Mouse (Mus musculus) bone marrow, adult 2 months (tissue): ENCODE results near the gene Dock8. TPM values are rescaled to one million over a fixed set of nuclear protein-coding genes. Genes with fewer than 3 reads are reported as not detected.
A peak's percentile ranks its signal among the peaks of the same experiment; 100 is the strongest.

Source experiments
- H3K27ac ChIP-seq: fragments of 200-500 bp; 2 replicates; pipeline ENCODE4 v1.5.1; 2012; ENCODE audit warnings: low read depth, mild to moderate bottlenecking, control low read depth, inconsistent platforms, low read length; ENCODE audit not compliant: control insufficient read depth, poor library complexity, insufficient read depth
- H3K4me1 ChIP-seq: fragments of 200-500 bp; 2 replicates; pipeline ENCODE4 v1.6.1; 2011; ENCODE audit warnings: low read length; ENCODE audit not compliant: control insufficient read depth, insufficient read depth
- H3K4me3 ChIP-seq: fragments of 200-500 bp; replicated peaks from 2 replicates; pipeline ENCODE3; 2011; ENCODE audit warnings: mild to moderate bottlenecking, low read depth, low read length, control low read depth; ENCODE audit not compliant: control insufficient read depth
- CTCF ChIP-seq: fragments of 200-500 bp; IDR thresholded peaks from 2 replicates; pipeline ENCODE4 v1.5.1; 2011; ENCODE audit warnings: low read length, control low read depth; ENCODE audit not compliant: control insufficient read depth, insufficient read depth
- POLR2A ChIP-seq: fragments of 200-500 bp; IDR thresholded peaks from 2 replicates; pipeline ENCODE4 v1.6.1; 2011; ENCODE audit warnings: low read depth, mild to moderate bottlenecking, control low read depth, low read length, borderline replicate concordance; ENCODE audit not compliant: control insufficient read depth
- WGBS: fragments of 180-500 bp; shearing (Covaris S2); methylation state at CpG from one replicate; pipeline ENCODE4 v1.1.7; 2018; 5-methylcytosine and 5-hydroxymethylcytosine counted together
- polyA plus RNA-seq: library from polyadenylated mRNA; stranded (reverse); fragments of >200 nt; gene quantifications from 2 replicates; pipeline ENCODE4 v1.2.4, GENCODE M21; 2011; ENCODE audit warnings: low replicate concordance; ENCODE audit not compliant: missing spikeins, insufficient read depth, insufficient read length

The Dock8 gene
- polyA plus RNA-seq, 1 experiment = 40.8 TPM

- Histone ChIP-seq H3K4me3 (no peak overlapping the region), H3K4me1 (peaks cover 11% of the 10 kb centered on the region; the same call in 1 of the 2 replicates), H3K27ac (peak overlapping the region; percentile 27)
- WGBS = 20% methylated on average over 7 of the region's 7 CpGs
- no peak for TF ChIP-seq POLR2A
- no peak for TF ChIP-seq CTCF
Measured at GRCm38 (mm10) chr19:24990138-24990822, 9.1 kb upstream of the Dock8 start.

- no peak overlapping the region for H3K27ac ChIP-seq
- peaks cover 7% of the 10 kb centered on the region; the same call in 1 of the 2 replicates for H3K4me1 ChIP-seq
- WGBS = 64% methylated on average over 6 of the region's 6 CpGs
- no peak overlapping the region for H3K4me3 ChIP-seq
- TF ChIP-seq CTCF = no peak
- no peak for TF ChIP-seq POLR2A
Measured at GRCm38 (mm10) chr19:24993526-24993925, 5.8 kb upstream of the Dock8 start.

DNA sequence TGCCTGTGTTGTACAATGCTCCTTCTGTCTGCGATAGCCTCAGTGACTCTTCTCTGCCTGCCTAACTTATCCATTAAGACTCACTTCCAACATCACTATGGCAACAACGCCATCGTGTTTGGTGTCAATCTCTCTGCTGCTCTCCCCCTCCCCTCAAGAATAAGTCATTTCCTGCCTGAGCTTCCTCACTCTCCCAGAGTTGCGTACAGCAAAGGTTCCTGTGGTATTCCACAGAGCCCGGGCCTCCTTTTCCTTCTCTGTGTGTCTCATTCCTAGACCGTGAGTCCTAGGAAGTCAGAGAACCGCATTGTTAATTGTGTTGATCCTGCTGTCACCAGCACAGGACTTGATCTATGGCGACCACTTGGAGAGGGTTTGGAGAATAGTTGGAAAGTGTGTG, 4.4 kb upstream of the Dock8 start:
- no peak overlapping the region for H3K27ac ChIP-seq

GRCm38 (mm10) chr19:24996815-24997704, 2.3 kb upstream of the Dock8 start:
- Histone ChIP-seq H3K27ac (peak overlapping the region; percentile 52; the same call in 1 of the 2 replicates), H3K4me1 (peaks cover 4% of the 10 kb centered on the region; the same call in 1 of the 2 replicates), H3K4me3 (no peak overlapping the region)
- 35% methylated on average over 12 of the region's 12 CpGs for WGBS
- TF ChIP-seq POLR2A (no peak), CTCF (no peak)

More for the DNA sequence above, 4.4 kb upstream of the Dock8 start:
- TF ChIP-seq CTCF = no peak
- no peak for TF ChIP-seq POLR2A
- Histone ChIP-seq H3K4me3 (no peak overlapping the region), H3K4me1 (peaks cover 7% of the 10 kb centered on the region; the same call in 1 of the 2 replicates)
- 17% methylated on average over 8 of the region's 8 CpGs for WGBS

- 3% methylated on average over 5 of the region's 5 CpGs for whole genome bisulfite sequencing
- Histone ChIP-seq H3K4me3 (no peak overlapping the region), H3K27ac (peak overlapping the region; percentile 38; the same call in 1 of the 2 replicates), H3K4me1 (peaks cover 4% of the 10 kb centered on the region; the same call in 1 of the 2 replicates)
- TF ChIP-seq CTCF (no peak), POLR2A (no peak)
Measured at GRCm38 (mm10) chr19:24998561-24998960, 773 bp upstream of the Dock8 start.

GRCm38 (mm10) chr19:25000153-25000552, 819 bp downstream of the Dock8 start:
- TF ChIP-seq POLR2A = no peak
- no peak for TF ChIP-seq CTCF
- Histone ChIP-seq H3K4me3 (peak overlapping the region; percentile 91), H3K4me1 (peaks cover 1% of the 10 kb centered on the region; the same call in 1 of the 2 replicates), H3K27ac (peak overlapping the region; percentile 99; the same call in 1 of the 2 replicates)
- 5% methylated on average over 9 of the region's 9 CpGs for WGBS

- H3K4me3 ChIP-seq = peak overlapping the region; percentile 57
- H3K4me1 ChIP-seq = peaks cover 5% of the 10 kb centered on the region
- WGBS = 30% methylated on average over 6 of the region's 6 CpGs
- H3K27ac ChIP-seq = peak overlapping the region; percentile 14; the same call in 1 of the 2 replicates
- no peak for TF ChIP-seq CTCF
- no peak for TF ChIP-seq POLR2A
Measured at GRCm38 (mm10) chr19:25002032-25002431, 2.7 kb downstream of the Dock8 start.

DNA sequence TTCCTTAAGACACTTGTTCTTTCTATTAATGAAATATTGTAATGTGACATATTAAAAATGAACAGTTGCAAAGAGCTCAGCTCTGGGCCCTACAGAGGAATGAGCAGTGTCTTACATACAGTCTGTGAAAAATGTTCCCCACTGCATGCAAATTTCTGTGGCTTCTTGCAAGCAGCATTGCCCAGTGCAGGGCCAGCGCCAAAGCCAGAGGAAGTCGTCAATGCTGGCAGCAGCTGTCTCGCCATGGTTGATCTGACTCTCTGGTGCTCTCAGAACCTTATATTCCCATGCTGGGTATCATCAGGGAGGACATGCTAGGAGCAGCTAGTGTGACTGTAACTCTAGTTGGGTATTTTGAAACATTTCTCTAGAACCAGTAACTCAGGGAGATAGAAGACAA, 3.5 kb downstream of the Dock8 start:
- H3K4me1 ChIP-seq = peaks cover 5% of the 10 kb centered on the region
- WGBS = 9% methylated on average over 3 of the region's 3 CpGs
- TF ChIP-seq POLR2A = no peak
- no peak for TF ChIP-seq CTCF
- no peak overlapping the region for H3K4me3 ChIP-seq
- peak overlapping the region; percentile 8; the same call in 1 of the 2 replicates for H3K27ac ChIP-seq
